Mouse (Mus musculus): ENCODE measurements around the gene Kcnq1. TPM values are rescaled to one million over a fixed set of nuclear protein-coding genes. Genes with fewer than 3 reads are reported as not detected.

Kcnq1 gene
- polyA plus RNA-seq, 1 experiment from 2014 or later: 17.8 TPM

DNA sequence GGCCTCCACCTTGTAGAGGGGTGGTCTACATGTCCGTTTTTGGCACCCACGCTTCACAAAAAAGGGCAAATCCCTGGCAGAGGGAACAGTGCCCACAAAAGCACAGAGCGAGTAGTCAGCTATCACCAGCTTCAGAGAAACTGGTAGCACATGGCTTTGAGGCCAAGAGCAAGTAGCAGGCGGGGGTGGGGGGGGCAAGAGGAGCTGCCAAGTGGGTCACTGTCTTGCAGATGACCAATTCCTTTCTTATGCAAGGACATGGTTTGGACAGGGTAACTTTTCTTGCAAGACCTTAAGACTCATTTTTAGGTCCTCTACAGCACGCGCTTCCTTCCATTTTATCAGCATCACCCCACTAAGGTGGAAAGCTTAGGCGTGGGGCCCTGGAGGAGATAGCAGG lies 205.3 kb downstream of the Kcnq1 start:
- H3K4me2 ChIP-seq (replicated peaks; ENCODE audit: low read depth): no peak overlapping the region
- no peak overlapping the region for H3K9ac ChIP-seq (ENCODE audit: low read length)
- 81% methylated on average over 7 of the region's 7 CpGs for WGBS
- H3K36me3 ChIP-seq (ENCODE audit: control insufficient read depth, insufficient read depth, low read length): no peaks in the 10 kb centered on the region
- no peaks in the 10 kb centered on the region for H3K27me3 ChIP-seq (ENCODE audit: control insufficient read depth, insufficient read depth, low read length)
- TF ChIP-seq CTCF (IDR thresholded peaks at IDR 0.05; ENCODE audit: low read depth) (no peak), EP300 (optimal IDR thresholded peaks at IDR 0.05) (no peak)
- peaks cover 13% of the 10 kb centered on the region for H3K4me1 ChIP-seq (replicated peaks; ENCODE audit: control insufficient read depth, insufficient read depth)
- no peak for ATAC-seq (ENCODE audit: low FRiP score, low TSS enrichment)
- H3K4me3 ChIP-seq (ENCODE audit: low read depth, low read length): no peak overlapping the region
- H3K27ac ChIP-seq (replicated peaks): 0 out of 2 replicates have a peak overlapping the region, but pooled peaks have one; percentile 13
- H3K9me3 ChIP-seq (ENCODE audit: control insufficient read depth, low read length): no peaks in the 10 kb centered on the region
- DNase-seq (ENCODE audit: low spot score): no peak

DNA sequence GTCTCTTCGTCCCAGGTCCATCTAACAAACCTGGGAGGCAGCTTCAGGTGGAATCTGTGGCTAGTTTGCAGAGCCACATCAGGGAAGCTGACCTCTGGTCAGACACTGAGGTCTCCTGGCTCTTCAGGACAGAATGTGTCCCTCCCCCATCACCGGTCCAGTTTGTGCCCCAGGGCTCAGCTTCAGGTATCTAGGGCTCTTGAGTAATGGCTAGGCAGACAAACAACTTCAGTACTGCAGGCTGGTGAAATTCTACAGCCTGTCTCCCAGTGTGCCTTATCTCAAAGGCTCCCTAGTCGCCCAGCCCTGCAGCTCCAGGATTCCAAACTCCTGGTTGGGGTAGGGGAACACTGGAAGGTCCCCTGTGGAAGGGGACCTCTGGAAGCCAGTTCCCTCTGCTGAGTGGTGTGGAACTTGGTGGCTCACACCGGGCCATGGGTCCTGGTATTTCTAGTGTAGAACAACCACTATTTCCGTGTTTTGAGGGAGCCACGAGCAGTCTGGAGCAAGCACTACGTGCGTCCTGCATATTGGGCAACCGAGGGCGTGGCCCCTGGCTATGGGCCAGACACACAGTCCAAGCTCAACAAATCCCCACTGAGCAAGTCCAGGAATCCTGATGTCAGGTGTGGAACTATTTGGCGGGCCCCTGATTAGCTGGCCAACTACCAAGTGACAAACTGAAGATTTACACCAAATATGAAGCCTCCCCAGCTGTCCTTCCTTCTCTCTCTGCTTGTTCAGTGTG lies 207.6 kb downstream of the Kcnq1 start:
- DNase-seq (ENCODE audit: low spot score): peak; percentile 95
- Histone ChIP-seq H3K36me3 (ENCODE audit: control insufficient read depth, insufficient read depth, low read length) (no peaks in the 10 kb centered on the region), H3K9ac (ENCODE audit: low read length) (no peak overlapping the region), H3K27me3 (ENCODE audit: control insufficient read depth, insufficient read depth, low read length) (no peaks in the 10 kb centered on the region), H3K4me2 (replicated peaks; ENCODE audit: low read depth) (0 out of 2 replicates have a peak overlapping the region, but pooled peaks have one; percentile 11), H3K27ac (replicated peaks) (peak overlapping the region; percentile 84), H3K4me3 (ENCODE audit: low read depth, low read length) (no peak overlapping the region), H3K9me3 (ENCODE audit: control insufficient read depth, low read length) (no peaks in the 10 kb centered on the region), H3K4me1 (replicated peaks; ENCODE audit: control insufficient read depth, insufficient read depth) (peaks cover 13% of the 10 kb centered on the region)
- ATAC-seq (ENCODE audit: low FRiP score, low TSS enrichment): peak; percentile 91
- WGBS: 32% methylated on average over 11 of the region's 11 CpGs
- no peak for TF ChIP-seq EP300 (optimal IDR thresholded peaks at IDR 0.05)
- no peak for TF ChIP-seq CTCF (IDR thresholded peaks at IDR 0.05; ENCODE audit: low read depth)

GRCm38 (mm10) chr7:143318512-143318911 lies 212.3 kb downstream of the Kcnq1 start:
- no peak overlapping the region for H3K4me3 ChIP-seq (ENCODE audit: low read depth, low read length)
- no peaks in the 10 kb centered on the region for H3K27me3 ChIP-seq (ENCODE audit: control insufficient read depth, insufficient read depth, low read length)
- DNase-seq (ENCODE audit: low spot score) (no peak), ATAC-seq (ENCODE audit: low FRiP score, low TSS enrichment) (no peak)
- peaks cover 10% of the 10 kb centered on the region for H3K4me1 ChIP-seq (replicated peaks; ENCODE audit: control insufficient read depth, insufficient read depth)
- H3K36me3 ChIP-seq (ENCODE audit: control insufficient read depth, insufficient read depth, low read length): no peaks in the 10 kb centered on the region
- no peak overlapping the region for H3K9ac ChIP-seq (ENCODE audit: low read length)
- no peak overlapping the region for H3K4me2 ChIP-seq (replicated peaks; ENCODE audit: low read depth)
- WGBS: 59% methylated on average over 5 of the region's 5 CpGs
- H3K27ac ChIP-seq (replicated peaks): no peak overlapping the region
- H3K9me3 ChIP-seq (ENCODE audit: control insufficient read depth, low read length): no peaks in the 10 kb centered on the region
- TF ChIP-seq EP300 (optimal IDR thresholded peaks at IDR 0.05) (no peak), CTCF (IDR thresholded peaks at IDR 0.05; ENCODE audit: low read depth) (no peak)

GRCm38 (mm10) chr7:143320367-143320766 lies 214.2 kb downstream of the Kcnq1 start:
- peak; percentile 41; the same call in 1 of the 2 replicates for ATAC-seq (ENCODE audit: low FRiP score, low TSS enrichment)

DNA sequence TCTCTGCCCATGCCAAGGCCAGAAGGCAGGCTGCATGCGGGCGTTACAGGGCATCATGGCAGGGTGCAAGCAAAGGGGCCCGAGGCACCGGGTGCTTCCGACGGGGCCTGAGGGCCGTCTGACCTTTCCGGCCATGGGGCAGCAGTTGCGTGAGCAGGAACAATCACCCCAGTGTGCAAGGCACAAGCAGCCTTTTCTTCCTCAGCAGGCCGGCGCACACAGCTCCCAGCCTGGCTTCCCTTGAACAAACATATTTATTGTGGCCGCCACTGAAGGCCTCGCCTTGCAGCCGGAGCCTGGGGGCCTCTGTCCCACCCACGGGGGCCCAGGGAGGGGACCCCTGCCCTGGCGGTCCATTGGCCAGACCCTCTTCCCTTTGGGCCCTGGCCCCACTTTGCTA lies 218.9 kb downstream of the Kcnq1 start:
- ATAC-seq (ENCODE audit: low FRiP score, low TSS enrichment): no peak

More at GRCm38 (mm10) chr7:143320367-143320766, 214.2 kb downstream of the Kcnq1 start:
- Histone ChIP-seq H3K9ac (ENCODE audit: low read length) (no peak overlapping the region), H3K9me3 (ENCODE audit: control insufficient read depth, low read length) (no peaks in the 10 kb centered on the region), H3K27me3 (ENCODE audit: control insufficient read depth, insufficient read depth, low read length) (no peaks in the 10 kb centered on the region), H3K4me2 (replicated peaks; ENCODE audit: low read depth) (no peak overlapping the region), H3K36me3 (ENCODE audit: control insufficient read depth, insufficient read depth, low read length) (no peaks in the 10 kb centered on the region), H3K27ac (replicated peaks) (no peak overlapping the region; the same call in 1 of the 2 replicates), H3K4me1 (replicated peaks; ENCODE audit: control insufficient read depth, insufficient read depth) (no peaks in the 10 kb centered on the region; the same call in 1 of the 2 replicates), H3K4me3 (ENCODE audit: low read depth, low read length) (no peak overlapping the region)
- TF ChIP-seq EP300 (optimal IDR thresholded peaks at IDR 0.05) (no peak), CTCF (IDR thresholded peaks at IDR 0.05; ENCODE audit: low read depth) (no peak)
- no peak for DNase-seq (ENCODE audit: low spot score)
- WGBS: 49% methylated on average over 8 of the region's 8 CpGs

More for the DNA sequence above, 218.9 kb downstream of the Kcnq1 start:
- Histone ChIP-seq H3K4me2 (replicated peaks; ENCODE audit: low read depth) (no peak overlapping the region), H3K4me1 (replicated peaks; ENCODE audit: control insufficient read depth, insufficient read depth) (no peaks in the 10 kb centered on the region), H3K4me3 (ENCODE audit: low read depth, low read length) (no peak overlapping the region), H3K36me3 (ENCODE audit: control insufficient read depth, insufficient read depth, low read length) (no peaks in the 10 kb centered on the region), H3K27me3 (ENCODE audit: control insufficient read depth, insufficient read depth, low read length) (no peaks in the 10 kb centered on the region), H3K27ac (replicated peaks) (no peak overlapping the region; the same call in 1 of the 2 replicates), H3K9me3 (ENCODE audit: control insufficient read depth, low read length) (no peaks in the 10 kb centered on the region), H3K9ac (ENCODE audit: low read length) (no peak overlapping the region)
- TF ChIP-seq CTCF (IDR thresholded peaks at IDR 0.05; ENCODE audit: low read depth) (no peak), EP300 (optimal IDR thresholded peaks at IDR 0.05) (no peak)
- WGBS: 60% methylated on average over 16 of the region's 16 CpGs
- DNase-seq (ENCODE audit: low spot score): no peak
